Mouse (Mus musculus) embryonic facial prominence, embryonic 15.5 days (tissue): ENCODE measurements around the gene Cpt2. TPM values are rescaled to one million over a fixed set of nuclear protein-coding genes. Genes with fewer than 3 reads are reported as not detected.

Experiments
- ATAC-seq: fragments of 200-750 bp; cut with Nextera tagmentation; 2 replicates; pipeline ENCODE4 v1.8.0; 2017; ENCODE audit warnings: low read depth, moderate TSS enrichment; ENCODE audit not compliant: insufficient number of reproducible peaks, low FRiP score, low TSS enrichment
- H3K27ac ChIP-seq: fragments of 300-500 bp; sonication (generic); replicated peaks from 2 replicates; pipeline ENCODE4 v1.5.1; 2015; ENCODE audit warnings: mild to moderate bottlenecking, inconsistent platforms
- H3K27me3 ChIP-seq: fragments of 300-500 bp; sonication (generic); 2 replicates; pipeline ENCODE4 v1.6.1; 2015; ENCODE audit warnings: inconsistent platforms
- H3K36me3 ChIP-seq: fragments of 300-500 bp; sonication (generic); 2 replicates; pipeline ENCODE4 v1.6.1; 2015; ENCODE audit warnings: mild to moderate bottlenecking, inconsistent platforms
- H3K4me1 ChIP-seq: fragments of 300-500 bp; sonication (generic); 2 replicates; pipeline ENCODE4 v1.6.1; 2015; ENCODE audit warnings: inconsistent platforms
- H3K4me2 ChIP-seq: fragments of 300-500 bp; sonication (generic); replicated peaks from 2 replicates; pipeline ENCODE4 v1.6.1; 2015; ENCODE audit warnings: mild to moderate bottlenecking, inconsistent platforms
- H3K4me3 ChIP-seq: fragments of 300-500 bp; sonication (generic); replicated peaks from 2 replicates; pipeline ENCODE4 v1.5.1; 2015; ENCODE audit warnings: mild to moderate bottlenecking, inconsistent platforms
- H3K9ac ChIP-seq: fragments of 300-500 bp; sonication (generic); 2 replicates; pipeline ENCODE4 v1.6.1; 2015; ENCODE audit warnings: inconsistent platforms
- H3K9me3 ChIP-seq: fragments of 300-500 bp; sonication (generic); replicated peaks from 2 replicates; pipeline ENCODE4 v1.6.1; 2016; ENCODE audit warnings: inconsistent platforms
- WGBS: fragments of 180-500 bp; shearing (Covaris S2); methylation state at CpG from one replicate; pipeline ENCODE4 v1.1.7; 2015; 5-methylcytosine and 5-hydroxymethylcytosine counted together
- polyA plus RNA-seq: library from polyadenylated mRNA; unstranded; fragments of >200 nt; fragmentation: Nextera tagmentation; extraction: Ambion mirVana; gene quantifications from 2 replicates; pipeline ENCODE4 v1.2.1, GENCODE M21; 2015

Cpt2 gene
- 33.2 and 34.1 TPM in 2 replicates for polyA plus RNA-seq

DNA sequence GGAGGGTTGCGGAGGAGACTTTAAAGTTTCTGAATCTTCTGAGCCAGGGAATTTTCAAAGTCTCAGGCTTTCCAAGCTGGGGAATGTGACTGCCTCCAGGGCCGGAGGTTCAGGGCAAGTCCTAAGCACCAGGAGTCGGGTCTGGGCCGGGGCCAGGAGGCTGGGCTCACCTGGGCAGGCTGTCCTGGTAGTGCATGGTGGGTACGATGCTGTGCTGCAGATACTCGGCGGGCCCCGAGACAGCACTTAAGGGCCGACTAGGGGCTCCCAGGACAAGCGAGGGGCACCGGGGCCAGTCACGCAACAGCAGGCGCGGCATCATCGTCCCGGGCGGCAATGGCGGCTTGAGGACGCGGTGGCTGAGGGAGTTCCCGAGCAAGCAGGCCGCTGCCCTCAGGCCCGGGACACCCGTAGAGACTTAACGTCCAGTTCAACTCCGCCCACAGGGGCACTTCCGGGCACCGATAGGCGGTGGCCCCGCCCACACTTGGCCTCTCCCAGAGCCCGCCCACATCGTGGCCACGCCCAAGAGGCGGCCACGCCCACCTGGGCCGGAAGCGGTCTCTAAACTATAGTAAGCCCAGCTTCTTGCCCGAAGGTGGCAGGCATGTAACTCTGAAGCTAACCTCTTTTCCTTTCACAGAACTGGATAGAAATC lies at the start of gene Cpt2:
Gene Cpt2, minus strand, starts transcription at position 466 of the 658 bp plus-strand sequence.
- Histone ChIP-seq H3K27ac (peak within 1 kb of the TSS; percentile 76), H3K4me1 (peaks cover 21% of the 10 kb centered on the region), H3K4me3 (peak within 1 kb of the TSS; percentile 72), H3K4me2 (peak within 1 kb of the TSS; percentile 67), H3K9ac (peak within 1 kb of the TSS; percentile 76), H3K27me3 (no peaks in the 10 kb centered on the region), H3K36me3 (no peaks in the 10 kb centered on the region), H3K9me3 (no peaks in the 10 kb centered on the region)
- 2% methylated on average over 38 of the region's 38 CpGs for WGBS
- ATAC-seq = peak; percentile 94

DNA sequence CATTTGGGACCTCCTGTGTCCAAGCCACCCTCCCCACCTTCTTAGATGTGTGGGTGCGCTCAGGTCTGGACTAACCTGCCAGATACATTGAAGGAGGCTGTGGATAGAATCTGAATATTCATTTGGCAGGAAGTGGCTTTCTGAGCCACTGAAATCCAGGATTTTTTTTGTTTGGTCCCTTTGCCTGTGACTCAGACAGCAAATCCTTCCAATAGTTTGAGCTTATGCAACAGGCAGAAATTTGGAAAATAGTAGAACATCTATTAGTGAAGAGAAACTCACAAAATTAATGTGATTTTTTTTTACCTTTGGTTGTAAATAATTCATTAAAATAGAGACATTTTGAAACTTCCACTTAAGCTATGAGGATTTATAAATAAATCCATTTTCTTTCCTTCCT lies 47.8 kb upstream of the Cpt2 start:
- 89% methylated on average over 1 of the region's 1 CpGs for WGBS

DNA sequence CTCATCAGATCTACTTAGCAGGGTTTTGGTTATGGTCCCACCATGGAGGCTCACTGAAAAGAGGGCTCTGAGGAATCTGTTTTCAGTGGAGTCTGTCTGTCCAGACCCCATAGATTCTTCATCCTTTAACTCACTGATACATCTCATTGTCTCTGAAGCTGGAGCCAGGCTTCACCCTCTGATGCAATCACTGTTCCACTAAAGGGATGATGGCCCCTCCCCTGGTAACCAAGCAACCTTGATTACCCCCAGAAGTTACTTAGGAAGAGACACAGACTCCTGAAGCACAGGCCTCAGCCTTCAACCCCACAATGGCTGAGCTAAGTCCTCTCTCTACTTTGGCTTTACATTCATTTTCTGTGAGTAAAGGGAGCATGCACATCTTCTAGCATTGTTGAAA lies 46.4 kb upstream of the Cpt2 start:
- Histone ChIP-seq H3K27ac (no peak overlapping the region), H3K4me3 (no peak overlapping the region), H3K9me3 (no peaks in the 10 kb centered on the region), H3K36me3 (no peaks in the 10 kb centered on the region), H3K27me3 (no peaks in the 10 kb centered on the region), H3K9ac (no peak overlapping the region), H3K4me2 (no peak overlapping the region), H3K4me1 (peaks cover 4% of the 10 kb centered on the region; the same call in 1 of the 2 replicates)
- no peak for ATAC-seq

More for the DNA sequence above, 47.8 kb upstream of the Cpt2 start:
- H3K27ac ChIP-seq = no peak overlapping the region
- no peak overlapping the region for H3K9ac ChIP-seq
- no peaks in the 10 kb centered on the region for H3K36me3 ChIP-seq
- no peak overlapping the region for H3K4me2 ChIP-seq
- no peaks in the 10 kb centered on the region for H3K27me3 ChIP-seq
- no peak overlapping the region for H3K4me3 ChIP-seq
- no peaks in the 10 kb centered on the region for H3K9me3 ChIP-seq
- H3K4me1 ChIP-seq = peaks cover 4% of the 10 kb centered on the region; the same call in 1 of the 2 replicates
- ATAC-seq = no peak

DNA sequence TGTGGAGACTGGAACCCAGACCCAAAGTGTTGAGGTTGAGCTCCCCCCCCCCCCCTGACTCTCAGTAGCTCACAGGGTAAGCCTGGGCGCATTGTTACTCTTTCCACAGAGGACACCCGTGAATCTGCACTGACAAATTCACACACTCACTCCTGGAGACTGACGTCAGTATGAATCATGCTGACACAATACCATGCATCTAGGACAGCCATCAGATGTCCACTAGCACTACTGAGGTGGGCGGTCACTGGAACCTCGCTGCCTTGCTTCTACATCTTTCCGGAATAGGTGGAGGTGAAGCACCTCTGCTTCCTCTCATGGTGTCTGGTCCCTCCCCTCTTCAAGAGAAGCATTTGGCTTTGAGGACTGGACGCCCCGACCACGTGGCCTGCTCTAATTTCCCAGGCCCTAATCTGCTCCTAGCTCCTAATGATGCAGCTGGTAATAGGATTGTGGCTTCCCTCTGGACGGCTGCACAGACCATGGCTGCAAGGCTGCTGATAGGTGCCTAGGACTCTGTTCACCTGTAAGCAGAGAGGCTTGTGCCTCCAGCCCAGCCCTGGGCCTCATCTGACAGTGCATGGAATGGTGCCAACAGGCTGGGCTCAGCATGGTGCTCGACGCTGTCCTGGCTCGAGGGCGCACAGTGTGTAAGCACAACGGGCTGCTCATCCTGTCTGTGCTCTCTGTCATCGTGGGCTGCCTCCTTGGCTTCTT lies 44.7 kb upstream of the Cpt2 start, which contains the start of gene Slc1a7:
Gene Slc1a7, plus strand, starts transcription at position 367 of the 717 bp plus-strand sequence.
- H3K27ac ChIP-seq = no peak within 1 kb of the TSS

DNA sequence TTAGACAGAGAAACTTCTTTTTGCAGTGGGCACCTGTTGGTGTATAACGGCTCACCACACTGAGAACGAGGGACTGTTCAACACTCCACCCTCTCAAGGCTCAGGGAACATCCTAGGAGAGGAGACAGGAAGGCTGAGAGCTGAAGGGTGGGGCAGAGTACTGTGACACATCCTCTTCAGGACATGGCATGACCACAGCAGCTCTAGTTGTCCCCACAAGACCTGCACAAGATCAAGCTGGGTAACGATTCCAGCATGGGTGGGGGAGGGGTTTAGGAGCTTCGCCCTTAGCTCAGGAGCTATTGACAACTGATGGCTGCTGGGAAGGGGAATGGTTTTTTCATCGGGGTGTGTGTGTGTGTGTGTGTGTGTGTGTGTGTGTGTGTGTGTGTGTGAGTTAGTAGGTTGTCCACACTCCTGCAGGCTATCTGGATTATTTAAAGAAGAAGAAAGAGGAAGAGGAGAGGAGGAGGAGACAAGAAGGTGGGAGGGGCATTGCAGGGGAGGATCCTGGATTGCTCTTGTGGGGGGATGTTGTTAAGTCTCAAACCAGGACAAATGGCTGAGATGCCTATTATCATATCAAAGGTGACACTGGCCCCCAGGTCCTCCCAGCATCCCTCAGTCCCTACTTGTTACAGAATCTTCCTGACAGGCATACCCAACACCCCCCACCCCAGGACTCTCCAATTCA lies 43.2 kb upstream of the Cpt2 start:
- H3K36me3 ChIP-seq = no peaks in the 10 kb centered on the region
- no peak for ATAC-seq
- H3K4me3 ChIP-seq = no peak overlapping the region
- peaks cover 18% of the 10 kb centered on the region for H3K4me1 ChIP-seq
- no peaks in the 10 kb centered on the region for H3K27me3 ChIP-seq
- H3K9ac ChIP-seq = no peak overlapping the region
- H3K9me3 ChIP-seq = no peaks in the 10 kb centered on the region
- 48% methylated on average over 5 of the region's 5 CpGs for WGBS
- H3K4me2 ChIP-seq = no peak overlapping the region
- H3K27ac ChIP-seq = no peak overlapping the region

More for the DNA sequence above, 44.7 kb upstream of the Cpt2 start, which contains the start of gene Slc1a7:
- ATAC-seq = no peak
- H3K4me2 ChIP-seq = no peak within 1 kb of the TSS
- H3K36me3 ChIP-seq = no peaks in the 10 kb centered on the region
- WGBS = 68% methylated on average over 16 of the region's 16 CpGs
- no peaks in the 10 kb centered on the region for H3K27me3 ChIP-seq
- H3K9ac ChIP-seq = no peak within 1 kb of the TSS
- no peak within 1 kb of the TSS for H3K4me3 ChIP-seq
- H3K9me3 ChIP-seq = no peaks in the 10 kb centered on the region
- H3K4me1 ChIP-seq = peaks cover 4% of the 10 kb centered on the region; the same call in 1 of the 2 replicates

DNA sequence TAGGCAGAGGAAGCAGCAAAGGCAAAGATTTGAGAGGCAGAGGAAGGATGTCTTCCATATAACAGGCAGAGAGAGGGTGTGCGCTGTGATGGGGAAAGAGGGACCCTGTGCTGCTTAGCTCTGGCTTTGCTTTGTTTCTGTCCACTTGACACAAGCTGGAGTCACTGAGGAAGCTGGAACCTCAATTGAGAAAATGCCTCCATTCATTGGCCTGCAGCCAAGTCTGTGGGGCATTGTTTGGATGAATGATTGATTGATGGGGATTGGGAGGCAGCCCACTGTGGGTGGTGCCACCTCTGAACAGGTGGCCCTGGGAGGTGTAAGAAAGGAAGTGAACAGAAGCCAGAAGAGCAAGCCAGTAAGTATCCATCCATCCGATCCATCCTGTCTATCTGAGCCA lies 39.4 kb upstream of the Cpt2 start:
- Histone ChIP-seq H3K36me3 (no peaks in the 10 kb centered on the region), H3K4me3 (no peak overlapping the region), H3K4me2 (no peak overlapping the region), H3K9me3 (no peaks in the 10 kb centered on the region), H3K27ac (no peak overlapping the region), H3K4me1 (peaks cover 21% of the 10 kb centered on the region), H3K9ac (no peak overlapping the region), H3K27me3 (no peaks in the 10 kb centered on the region)
- 77% methylated on average over 2 of the region's 2 CpGs for WGBS
- ATAC-seq = no peak

DNA sequence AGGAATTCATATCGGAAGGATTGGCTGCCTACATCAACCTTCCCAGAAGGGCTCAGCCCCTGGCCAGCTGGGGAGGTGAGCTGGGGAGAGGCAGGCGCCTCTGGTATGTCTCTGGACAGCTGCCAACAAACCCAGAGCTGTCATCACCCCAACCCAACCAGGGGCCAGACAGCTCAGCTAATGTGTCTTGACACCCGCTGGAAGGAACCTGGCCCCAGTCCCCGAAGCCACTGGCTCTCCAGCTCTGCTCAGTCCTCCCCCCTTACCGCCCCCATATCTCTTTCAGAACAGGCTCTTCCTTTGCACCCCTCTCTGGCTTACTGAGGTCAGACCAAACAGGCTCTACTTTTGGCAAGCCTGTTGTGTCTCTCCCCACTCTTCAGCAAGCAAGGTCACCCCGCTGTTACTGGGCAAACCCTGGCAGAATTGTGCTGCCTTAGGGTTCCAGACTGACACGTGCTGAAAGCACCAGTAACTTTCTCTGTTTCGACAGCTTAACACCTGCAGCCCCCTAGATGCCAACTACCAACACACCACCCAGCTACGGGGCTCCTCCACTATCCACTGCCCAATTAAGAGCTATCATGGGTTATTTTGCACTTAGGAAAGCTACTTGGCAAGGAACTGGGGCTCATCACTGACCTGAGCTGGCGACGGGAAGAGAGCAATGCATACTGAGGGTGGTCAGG lies 38.8 kb upstream of the Cpt2 start:
- 45% methylated on average over 11 of the region's 11 CpGs for WGBS
- H3K4me1 ChIP-seq = peaks cover 21% of the 10 kb centered on the region
- no peaks in the 10 kb centered on the region for H3K9me3 ChIP-seq
- peak; percentile 76 for ATAC-seq
- no peaks in the 10 kb centered on the region for H3K27me3 ChIP-seq
- no peak overlapping the region for H3K9ac ChIP-seq
- H3K27ac ChIP-seq = no peak overlapping the region
- H3K4me2 ChIP-seq = no peak overlapping the region
- H3K36me3 ChIP-seq = no peaks in the 10 kb centered on the region
- no peak overlapping the region for H3K4me3 ChIP-seq

DNA sequence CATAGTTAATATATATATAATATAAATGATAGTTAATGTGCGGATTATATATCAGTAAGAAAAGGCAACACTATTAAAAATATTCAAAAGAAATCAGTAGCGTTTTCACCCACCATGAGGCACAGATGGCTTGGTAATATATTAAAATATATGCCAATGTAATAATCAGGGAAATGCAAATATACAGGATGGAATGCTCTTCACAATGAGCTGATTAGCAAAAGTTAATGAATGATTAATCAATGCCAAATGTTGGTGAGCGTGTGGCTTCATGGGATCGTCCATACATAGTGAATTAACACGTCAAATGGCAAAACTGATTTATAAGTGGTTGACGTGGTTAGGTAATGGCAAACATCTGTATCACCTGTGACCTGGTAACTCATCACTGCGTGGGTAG lies 35.1 kb upstream of the Cpt2 start:
- WGBS = 69% methylated on average over 7 of the region's 7 CpGs
- no peak overlapping the region for H3K27ac ChIP-seq
- no peaks in the 10 kb centered on the region for H3K9me3 ChIP-seq
- H3K9ac ChIP-seq = no peak overlapping the region
- H3K36me3 ChIP-seq = no peaks in the 10 kb centered on the region
- peaks cover 26% of the 10 kb centered on the region for H3K4me1 ChIP-seq
- H3K27me3 ChIP-seq = no peaks in the 10 kb centered on the region
- no peak overlapping the region for H3K4me3 ChIP-seq
- ATAC-seq = no peak
- no peak overlapping the region for H3K4me2 ChIP-seq

DNA sequence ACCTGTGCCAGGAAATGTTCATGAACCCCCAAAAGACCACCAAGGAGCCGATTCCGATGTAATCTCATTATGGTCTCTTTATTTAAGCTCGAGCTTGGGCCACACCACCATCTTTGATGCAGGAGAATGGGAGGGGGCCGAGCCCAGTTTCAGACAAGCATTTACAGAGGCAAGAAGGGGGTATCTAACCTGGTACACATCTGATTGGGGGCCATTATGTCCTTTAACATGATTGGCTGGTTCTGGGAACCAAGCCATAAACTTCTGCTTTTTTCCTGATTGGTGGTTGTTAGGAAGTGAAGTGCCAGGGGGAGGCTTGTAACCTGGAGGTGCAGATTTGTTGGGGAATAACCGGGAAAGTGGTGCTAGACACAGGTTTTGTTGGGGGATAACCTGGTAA lies 32.3 kb upstream of the Cpt2 start:
- WGBS = 49% methylated on average over 5 of the region's 5 CpGs
- Histone ChIP-seq H3K9me3 (no peaks in the 10 kb centered on the region), H3K4me2 (no peak overlapping the region), H3K4me3 (no peak overlapping the region), H3K4me1 (peaks cover 11% of the 10 kb centered on the region), H3K27me3 (no peaks in the 10 kb centered on the region), H3K9ac (no peak overlapping the region), H3K27ac (no peak overlapping the region), H3K36me3 (no peaks in the 10 kb centered on the region)
- ATAC-seq = no peak

DNA sequence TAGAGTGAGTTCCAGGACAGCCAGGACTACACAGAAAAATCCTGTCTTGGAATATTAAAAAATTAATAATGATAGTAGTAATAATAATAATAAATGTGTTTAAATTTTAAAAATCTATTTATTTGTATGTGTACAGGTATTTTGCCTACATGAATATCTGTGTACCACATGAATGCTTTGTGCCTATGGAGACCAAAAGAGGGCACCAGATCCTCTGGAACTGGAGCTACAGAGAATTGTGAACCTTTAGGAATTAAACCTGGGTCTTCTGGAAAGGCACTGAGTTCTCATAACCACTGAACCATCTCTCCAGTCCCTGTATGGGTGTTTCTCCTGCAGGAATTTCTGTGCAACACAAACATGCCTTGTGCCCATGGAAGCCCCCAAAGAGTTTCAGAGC lies 29.4 kb upstream of the Cpt2 start:
- H3K4me3 ChIP-seq = no peak overlapping the region
- no peak overlapping the region for H3K4me2 ChIP-seq
- H3K9me3 ChIP-seq = no peaks in the 10 kb centered on the region
- no peaks in the 10 kb centered on the region for H3K36me3 ChIP-seq
- no peaks in the 10 kb centered on the region for H3K27me3 ChIP-seq
- ATAC-seq = no peak
- no peak overlapping the region for H3K9ac ChIP-seq
- H3K4me1 ChIP-seq = peaks cover 5% of the 10 kb centered on the region
- no peak overlapping the region for H3K27ac ChIP-seq

DNA sequence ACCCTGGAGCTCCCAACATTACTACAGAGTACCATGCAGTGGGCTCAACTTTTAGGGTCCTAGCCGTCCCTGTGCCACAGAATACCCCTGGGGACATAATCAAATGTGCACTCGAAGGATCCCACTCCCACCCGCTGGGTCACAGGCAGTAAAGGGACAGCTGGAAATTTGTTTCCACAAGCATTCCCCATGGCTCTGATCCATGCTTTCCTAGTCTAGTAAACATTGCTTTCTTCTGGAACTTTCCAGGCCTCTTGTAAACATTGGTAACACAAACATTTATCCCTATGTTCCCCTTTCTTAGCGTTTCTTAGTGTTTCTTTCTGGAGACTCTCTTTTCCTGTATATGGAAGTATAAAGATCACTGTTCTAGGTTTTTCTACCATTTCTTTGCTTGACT lies 26.5 kb upstream of the Cpt2 start:
- H3K4me2 ChIP-seq = no peak overlapping the region
- H3K9ac ChIP-seq = no peak overlapping the region
- ATAC-seq = no peak
- peaks cover 5% of the 10 kb centered on the region for H3K4me1 ChIP-seq
- H3K36me3 ChIP-seq = no peaks in the 10 kb centered on the region
- H3K27me3 ChIP-seq = no peaks in the 10 kb centered on the region
- H3K4me3 ChIP-seq = no peak overlapping the region
- no peak overlapping the region for H3K27ac ChIP-seq
- H3K9me3 ChIP-seq = no peaks in the 10 kb centered on the region
- WGBS = 65% methylated on average over 4 of the region's 4 CpGs
